Mouse (Mus musculus) kidney, embryonic 14.5 days (tissue): Measurements from ENCODE around the gene Parvb. TPM values are rescaled to one million over a fixed set of nuclear protein-coding genes. Genes with fewer than 3 reads are reported as not detected.
"Not testable (repeated sequence)": the region's sequence is repeated elsewhere in the genome, so short reads cannot be mapped to it uniquely, and the experiment has no call there.

Source experiments
- ATAC-seq: fragments of 200-750 bp; cut with Nextera tagmentation; 2 replicates; pipeline ENCODE4 v1.8.0; 2017; ENCODE audit warnings: moderate number of reproducible peaks, mild to moderate bottlenecking, moderate TSS enrichment, moderate library complexity; ENCODE audit not compliant: low FRiP score, low TSS enrichment
- H3K27ac ChIP-seq: fragments of 300-500 bp; sonication (generic); 2 replicates; pipeline ENCODE4 v1.5.1; 2014; ENCODE audit warnings: low read depth, mild to moderate bottlenecking, low read length, moderate library complexity, mixed read lengths
- H3K27me3 ChIP-seq: fragments of 300-500 bp; sonication (generic); 2 replicates; pipeline ENCODE4 v1.6.1; 2014; ENCODE audit warnings: mild to moderate bottlenecking, low read length; ENCODE audit not compliant: control insufficient read depth, insufficient read depth
- H3K36me3 ChIP-seq: fragments of 300-500 bp; sonication (generic); 2 replicates; pipeline ENCODE4 v1.6.1; 2014; ENCODE audit warnings: low read length, mixed read lengths; ENCODE audit not compliant: control insufficient read depth, insufficient read depth
- H3K4me1 ChIP-seq: fragments of 300-500 bp; sonication (generic); 2 replicates; pipeline ENCODE4 v1.6.1; 2014; ENCODE audit warnings: low read length, mixed read lengths; ENCODE audit not compliant: control insufficient read depth, insufficient read depth
- H3K4me2 ChIP-seq: fragments of 300-500 bp; sonication (generic); replicated peaks from 2 replicates; pipeline ENCODE4 v1.6.1; 2014; ENCODE audit warnings: low read depth, mild to moderate bottlenecking, low read length
- H3K4me3 ChIP-seq: fragments of 300-500 bp; sonication (generic); 2 replicates; pipeline ENCODE4 v1.5.1; 2014; ENCODE audit warnings: mild to moderate bottlenecking, low read length
- H3K9ac ChIP-seq: fragments of 300-500 bp; sonication (generic); 2 replicates; pipeline ENCODE4 v1.6.1; 2014; ENCODE audit warnings: low read depth, mild to moderate bottlenecking, low read length, moderate library complexity
- H3K9me3 ChIP-seq: fragments of 300-500 bp; sonication (generic); 2 replicates; pipeline ENCODE4 v1.6.1; 2016; ENCODE audit warnings: low read length; ENCODE audit not compliant: control insufficient read depth
- WGBS: fragments of 180-500 bp; shearing (Covaris S2); extraction: QIAGEN DNeasy Blood & Tissue Kit; methylation state at CpG from one replicate; pipeline ENCODE4 v1.1.7; 2014; 5-methylcytosine and 5-hydroxymethylcytosine counted together
- polyA plus RNA-seq: library from polyadenylated mRNA; unstranded; fragments of >200 nt; fragmentation: Nextera tagmentation; extraction: Ambion mirVana; gene quantifications from 2 replicates; pipeline ENCODE4 v1.2.1, GENCODE M21; 2014

Parvb gene
- polyA plus RNA-seq, 1 experiment from 2014 or later = 3.9 TPM

- not testable (repeated sequence) for ATAC-seq, H3K9ac ChIP-seq, H3K27me3 ChIP-seq, H3K4me3 ChIP-seq, H3K27ac ChIP-seq, H3K4me2 ChIP-seq, H3K9me3 ChIP-seq, H3K4me1 ChIP-seq, H3K36me3 ChIP-seq
- 62% methylated on average over 1 of the region's 1 CpGs for WGBS
These were observed 57.1 kb downstream of the Parvb start for GRCm38 (mm10) chr15:84288953-84289352.

DNA sequence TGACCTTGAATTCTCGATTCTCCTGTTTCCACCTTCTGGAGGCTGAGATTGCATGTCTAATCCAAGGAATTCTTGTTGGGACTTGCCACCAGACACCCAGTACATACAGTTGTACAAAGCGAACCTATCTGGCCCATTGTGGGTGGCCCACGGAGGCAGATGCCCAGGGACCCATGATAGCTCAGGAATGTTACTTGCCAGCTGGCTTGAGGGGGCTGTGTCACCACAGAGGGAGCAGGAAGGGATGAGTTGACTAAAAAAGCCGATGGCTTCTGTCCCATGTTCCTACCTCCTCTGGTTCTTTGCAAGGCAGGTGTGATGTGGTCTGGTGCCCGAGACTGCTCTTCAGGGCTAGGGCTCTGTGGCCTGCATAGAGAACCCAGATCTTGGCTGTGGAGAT is 59.3 kb downstream of the Parvb start:
- Histone ChIP-seq H3K9ac (no peak overlapping the region), H3K4me3 (no peak overlapping the region), H3K4me1 (no peaks in the 10 kb centered on the region), H3K27ac (no peak overlapping the region), H3K9me3 (no peaks in the 10 kb centered on the region), H3K36me3 (no peaks in the 10 kb centered on the region), H3K4me2 (no peak overlapping the region), H3K27me3 (no peaks in the 10 kb centered on the region)
- ATAC-seq = no peak
- WGBS = 93% methylated on average over 5 of the region's 5 CpGs

DNA sequence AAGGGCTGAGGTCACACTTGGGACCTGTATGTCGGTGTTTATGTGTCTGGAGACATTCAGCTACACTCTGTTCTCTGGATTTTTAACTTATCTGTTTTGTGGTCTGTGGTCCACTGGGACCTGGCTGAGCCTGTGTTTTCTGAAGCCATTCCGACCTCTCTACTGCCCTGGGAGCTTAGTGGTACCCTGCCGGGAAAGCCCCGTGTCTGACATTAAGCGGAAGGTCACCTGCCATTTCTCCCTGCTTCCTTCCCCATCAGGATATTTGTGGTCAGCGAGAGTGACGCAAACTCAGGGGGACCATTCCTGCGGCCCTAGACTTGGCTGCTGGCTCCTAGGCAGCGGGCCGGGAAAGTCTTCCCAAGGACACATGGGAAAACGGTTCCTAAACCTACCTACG is 61.7 kb downstream of the Parvb start:
- no peak for ATAC-seq
- Histone ChIP-seq H3K9ac (no peak overlapping the region), H3K27me3 (0 out of 2 replicates have a peak, but pooled peaks cover 2% of the 10 kb centered on the region), H3K9me3 (no peaks in the 10 kb centered on the region), H3K4me2 (no peak overlapping the region), H3K4me3 (no peak overlapping the region), H3K36me3 (no peaks in the 10 kb centered on the region), H3K27ac (no peak overlapping the region), H3K4me1 (peaks cover 4% of the 10 kb centered on the region)
- 86% methylated on average over 12 of the region's 12 CpGs for WGBS

GRCm38 (mm10) chr15:84294391-84294790 is 62.5 kb downstream of the Parvb start:
- Histone ChIP-seq H3K9ac (no peak overlapping the region), H3K27me3 (0 out of 2 replicates have a peak, but pooled peaks cover 2% of the 10 kb centered on the region), H3K4me1 (peaks cover 12% of the 10 kb centered on the region), H3K36me3 (no peaks in the 10 kb centered on the region), H3K9me3 (no peaks in the 10 kb centered on the region), H3K4me3 (no peak overlapping the region), H3K27ac (no peak overlapping the region), H3K4me2 (no peak overlapping the region)
- ATAC-seq = no peak
- 91% methylated on average over 9 of the region's 9 CpGs for WGBS

DNA sequence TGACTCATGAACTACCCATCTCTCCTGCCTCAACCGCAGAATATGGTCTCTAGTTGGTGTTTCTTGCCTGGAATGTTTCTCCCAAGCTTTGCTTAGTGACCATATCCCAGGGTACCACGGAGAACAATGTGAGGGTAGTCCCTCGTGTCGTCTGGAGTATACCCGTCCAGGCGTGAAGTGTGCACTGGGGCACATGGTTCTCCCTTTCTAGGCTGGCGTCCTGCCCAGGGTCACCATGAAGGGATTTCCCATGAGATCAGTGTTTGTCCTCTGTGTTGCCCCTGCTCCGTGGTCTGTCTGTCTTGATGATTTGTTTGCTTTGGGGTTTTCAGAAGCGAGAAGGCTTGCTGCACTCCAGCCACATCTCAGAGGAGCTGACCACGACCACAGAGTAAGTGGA is 63.4 kb downstream of the Parvb start:
- no peak overlapping the region for H3K4me2 ChIP-seq
- no peak overlapping the region for H3K27ac ChIP-seq
- no peaks in the 10 kb centered on the region for H3K36me3 ChIP-seq
- no peak for ATAC-seq
- WGBS = 59% methylated on average over 10 of the region's 10 CpGs
- H3K9ac ChIP-seq = no peak overlapping the region
- H3K9me3 ChIP-seq = no peaks in the 10 kb centered on the region
- H3K27me3 ChIP-seq = 0 out of 2 replicates have a peak, but pooled peaks cover 2% of the 10 kb centered on the region
- H3K4me1 ChIP-seq = peaks cover 20% of the 10 kb centered on the region
- no peak overlapping the region for H3K4me3 ChIP-seq

GRCm38 (mm10) chr15:84297454-84297853 is 65.6 kb downstream of the Parvb start:
- ATAC-seq = no peak
- Histone ChIP-seq H3K27ac (no peak overlapping the region), H3K27me3 (0 out of 2 replicates have a peak, but pooled peaks cover 2% of the 10 kb centered on the region), H3K36me3 (no peaks in the 10 kb centered on the region), H3K4me1 (peaks cover 32% of the 10 kb centered on the region), H3K9ac (no peak overlapping the region), H3K9me3 (no peaks in the 10 kb centered on the region), H3K4me2 (no peak overlapping the region), H3K4me3 (no peak overlapping the region)
- WGBS = 41% methylated on average over 8 of the region's 8 CpGs

DNA sequence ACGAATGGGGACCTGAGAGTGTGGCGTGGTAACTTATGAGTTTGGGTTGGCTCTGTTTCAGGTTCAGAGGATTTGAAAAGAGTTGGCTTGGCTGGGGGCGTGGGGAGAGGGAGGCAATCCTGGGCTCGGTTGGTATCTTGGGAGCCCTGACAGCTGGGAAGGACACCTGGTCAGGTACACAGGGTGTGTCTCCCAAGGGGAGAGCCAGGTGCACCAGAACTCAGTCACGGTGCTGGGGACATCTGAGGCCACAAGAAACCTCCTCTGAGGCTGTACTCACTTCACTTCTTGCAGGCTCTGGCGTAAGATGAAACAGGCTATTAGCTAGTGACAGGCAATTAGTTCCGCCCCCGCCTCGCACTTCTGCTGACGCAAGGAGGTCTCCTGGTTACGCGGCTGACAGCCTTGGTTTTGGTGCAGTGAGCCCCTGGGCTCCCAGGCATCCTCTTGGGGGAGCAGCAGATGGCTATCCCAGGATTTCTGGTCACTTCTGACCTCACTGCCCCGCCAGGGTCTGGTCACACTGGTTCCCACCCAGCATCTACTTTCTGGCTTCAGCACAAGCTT is 67.0 kb downstream of the Parvb start:
- no peak overlapping the region for H3K27ac ChIP-seq
- H3K4me3 ChIP-seq = no peak overlapping the region
- WGBS = 13% methylated on average over 13 of the region's 13 CpGs
- no peaks in the 10 kb centered on the region for H3K9me3 ChIP-seq
- no peaks in the 10 kb centered on the region for H3K36me3 ChIP-seq
- H3K9ac ChIP-seq = no peak overlapping the region
- ATAC-seq = no peak
- peaks cover 37% of the 10 kb centered on the region for H3K4me1 ChIP-seq
- H3K27me3 ChIP-seq = 0 out of 2 replicates have a peak, but pooled peaks cover 2% of the 10 kb centered on the region
- no peak overlapping the region for H3K4me2 ChIP-seq

GRCm38 (mm10) chr15:84299662-84300333 is 68.0 kb downstream of the Parvb start:
- Histone ChIP-seq H3K4me3 (no peak overlapping the region), H3K4me2 (no peak overlapping the region), H3K9me3 (no peaks in the 10 kb centered on the region), H3K4me1 (peaks cover 37% of the 10 kb centered on the region), H3K9ac (no peak overlapping the region), H3K27me3 (0 out of 2 replicates have a peak, but pooled peaks cover 2% of the 10 kb centered on the region), H3K36me3 (no peaks in the 10 kb centered on the region), H3K27ac (no peak overlapping the region)
- WGBS = 42% methylated on average over 9 of the region's 9 CpGs
- ATAC-seq = no peak

DNA sequence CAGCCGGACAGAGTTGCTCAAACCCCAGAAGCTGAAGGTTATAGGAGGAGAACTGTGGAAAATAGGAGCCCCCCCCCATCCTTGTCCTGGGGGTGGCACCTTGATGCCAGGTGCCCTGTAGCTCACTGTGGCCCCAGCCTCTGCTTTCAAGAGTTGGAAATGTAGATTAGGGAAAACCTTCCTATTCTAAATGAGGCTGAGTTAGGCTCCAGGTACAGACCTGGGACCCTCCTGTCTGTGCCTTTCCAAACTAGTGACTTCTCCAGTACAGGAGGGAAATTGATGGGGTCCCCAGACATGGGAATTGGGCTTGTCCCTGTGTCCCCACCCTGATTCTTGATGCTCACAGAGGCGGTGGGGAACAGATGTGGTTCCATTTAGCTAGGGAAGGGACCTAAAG is 68.7 kb downstream of the Parvb start:
- H3K36me3 ChIP-seq = no peaks in the 10 kb centered on the region
- H3K9ac ChIP-seq = no peak overlapping the region
- no peaks in the 10 kb centered on the region for H3K9me3 ChIP-seq
- H3K4me3 ChIP-seq = no peak overlapping the region
- 0 out of 2 replicates have a peak, but pooled peaks cover 2% of the 10 kb centered on the region for H3K27me3 ChIP-seq
- WGBS = 66% methylated on average over 2 of the region's 2 CpGs
- H3K4me2 ChIP-seq = no peak overlapping the region
- H3K27ac ChIP-seq = no peak overlapping the region
- H3K4me1 ChIP-seq = peaks cover 37% of the 10 kb centered on the region
- no peak for ATAC-seq
